Mouse (Mus musculus): ENCODE measurements around the gene Vipr1. TPM values are rescaled to one million over a fixed set of nuclear protein-coding genes. Genes with fewer than 3 reads are reported as not detected.

The Vipr1 gene
- total RNA-seq, 1 experiment: 0.31 TPM

DNA sequence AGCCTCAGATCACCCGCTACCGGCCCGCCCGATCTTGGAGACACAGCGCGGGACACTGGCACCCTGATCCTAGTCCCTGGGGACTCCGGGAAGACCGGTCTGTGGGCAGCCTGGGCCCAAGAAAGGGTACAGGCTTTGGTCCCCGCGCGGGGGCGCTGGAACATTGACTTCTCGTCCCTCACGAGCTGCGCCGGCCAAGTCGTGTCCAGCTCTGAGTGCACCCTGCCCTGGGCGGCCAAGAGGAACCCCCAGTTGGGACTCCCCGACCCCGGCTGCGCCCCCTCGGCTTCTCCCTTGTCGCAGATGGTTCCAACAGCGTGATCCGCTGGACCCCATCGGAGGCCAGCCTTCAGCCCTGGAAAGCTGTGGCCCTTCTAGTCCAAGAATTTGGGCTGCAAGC lies 515 bp upstream of the Vipr1 start, which contains the start of gene Lyzl4:
Gene Lyzl4 (minus strand): TSS at position 96 of the 400 bp plus-strand sequence.
- Histone ChIP-seq H3K4me1 (ENCODE audit: control insufficient read depth in 2 of 2, insufficient read depth in 2 of 2, low read length in 2 of 2, poor library complexity in 1 of 2) (peaks cover 0 to 2% of the 10 kb centered on the region in 2 experiments; a peak in 1 of 4 replicates), H3K9me3 (ENCODE audit: control insufficient read depth, insufficient read depth, low read depth, low read length) (no peaks in the 10 kb centered on the region), H3K27ac (ENCODE audit: insufficient read depth, low read depth, low read length, poor library complexity, severe bottlenecking) (no peak within 1 kb of the TSS), H3K9ac (ENCODE audit: insufficient read depth, low read depth, low read length, poor library complexity, severe bottlenecking) (peak within 1 kb of the TSS; percentile 83), H3K36me3 (ENCODE audit: control insufficient read depth, insufficient read depth, low read length, poor library complexity, severe bottlenecking) (no peaks in the 10 kb centered on the region), H3K4me3 (ENCODE audit: insufficient read depth in 1 of 2, low read depth in 1 of 2, low read length in 2 of 2, poor library complexity in 1 of 2, severe bottlenecking in 1 of 2) (peak within 1 kb of the TSS; percentile 82 to 90)
- in situ Hi-C loops (cut with MboI; ENCODE audit: low sequenced_read_pairs in 2 of 2, unreplicated experiment in 2 of 2): no loop called here
- no peak for TF ChIP-seq MAFK (IDR thresholded peaks at IDR 0.05; ENCODE audit: insufficient read depth, low read depth, low read length)
- TF ChIP-seq ZC3H11A (IDR thresholded peaks at IDR 0.05; ENCODE audit: borderline replicate concordance, low read depth, low read length): no peak
- no peak for TF ChIP-seq CHD2 (IDR thresholded peaks at IDR 0.05; ENCODE audit: low read depth, low read length)
- TF ChIP-seq HCFC1 (IDR thresholded peaks at IDR 0.05; ENCODE audit: borderline replicate concordance, insufficient read depth, low read length): no peak
- no peak for TF ChIP-seq ZNF384 (IDR thresholded peaks at IDR 0.05; ENCODE audit: low read depth, low read length)
- peak; percentile 22 for DNase-seq (ENCODE audit: low read depth, low spot score)

DNA sequence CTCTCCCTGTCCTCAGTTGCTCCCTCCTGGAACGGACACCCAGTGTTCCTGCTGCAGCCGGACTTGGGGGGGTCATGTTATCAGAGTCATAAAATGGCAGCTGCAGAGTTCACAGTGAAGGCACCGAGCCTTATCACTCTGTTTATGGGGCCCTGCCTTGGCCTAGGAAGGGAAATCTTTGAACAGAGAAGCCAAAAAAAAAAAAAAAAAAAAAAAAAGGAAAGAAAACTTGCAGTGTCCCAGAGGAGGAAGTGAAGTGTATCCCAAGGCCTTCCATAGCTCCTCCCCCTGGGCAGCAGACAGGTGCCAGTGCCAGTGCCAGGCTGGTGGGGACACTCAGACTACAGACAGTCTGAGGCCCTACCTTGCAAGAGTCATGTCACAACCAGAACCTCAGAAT lies 2.3 kb downstream of the Vipr1 start:
- no peak overlapping the region for H3K9ac ChIP-seq (ENCODE audit: insufficient read depth, low read depth, low read length, poor library complexity, severe bottlenecking)
- no peaks in the 10 kb centered on the region for H3K9me3 ChIP-seq (ENCODE audit: control insufficient read depth, insufficient read depth, low read depth, low read length)
- no peak for TF ChIP-seq ZC3H11A (IDR thresholded peaks at IDR 0.05; ENCODE audit: borderline replicate concordance, low read depth, low read length)
- TF ChIP-seq HCFC1 (IDR thresholded peaks at IDR 0.05; ENCODE audit: borderline replicate concordance, insufficient read depth, low read length): no peak
- no peak for TF ChIP-seq ZNF384 (IDR thresholded peaks at IDR 0.05; ENCODE audit: low read depth, low read length)
- TF ChIP-seq CHD2 (IDR thresholded peaks at IDR 0.05; ENCODE audit: low read depth, low read length): no peak
- TF ChIP-seq MAFK (IDR thresholded peaks at IDR 0.05; ENCODE audit: insufficient read depth, low read depth, low read length): no peak
- H3K36me3 ChIP-seq (ENCODE audit: control insufficient read depth, insufficient read depth, low read length, poor library complexity, severe bottlenecking): no peaks in the 10 kb centered on the region
- H3K27ac ChIP-seq (ENCODE audit: insufficient read depth, low read depth, low read length, poor library complexity, severe bottlenecking): no peak overlapping the region
- DNase-seq (ENCODE audit: low read depth, low spot score): no peak
- in situ Hi-C loops (cut with MboI; ENCODE audit: low sequenced_read_pairs in 2 of 2, unreplicated experiment in 2 of 2): no loop called here
- peaks cover 0 to 2% of the 10 kb centered on the region in 2 experiments; a peak in 1 of 4 replicates for H3K4me1 ChIP-seq (ENCODE audit: control insufficient read depth in 2 of 2, insufficient read depth in 2 of 2, low read length in 2 of 2, poor library complexity in 1 of 2)
- H3K4me3 ChIP-seq (ENCODE audit: insufficient read depth in 1 of 2, low read depth in 1 of 2, low read length in 2 of 2, poor library complexity in 1 of 2, severe bottlenecking in 1 of 2): no peak overlapping the region

DNA sequence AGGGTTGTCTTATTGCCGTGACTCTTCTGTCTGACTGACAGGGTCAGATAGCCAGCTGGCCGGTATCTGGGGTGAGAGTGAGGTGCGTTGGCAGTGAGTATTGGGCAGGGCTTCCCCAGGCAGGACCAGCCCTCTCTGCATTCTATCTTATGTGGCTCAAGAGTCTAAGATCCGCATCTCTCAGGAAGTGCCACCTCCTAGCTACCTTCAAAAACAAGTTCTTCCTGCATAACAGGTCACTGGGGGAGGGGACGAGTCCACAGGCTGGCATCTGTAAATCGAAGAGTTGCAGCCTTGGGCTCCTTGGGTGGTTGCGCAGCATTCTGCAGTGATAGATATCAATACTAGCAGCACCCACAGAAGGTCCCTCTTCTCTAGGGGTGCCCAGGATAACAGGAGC lies 4.5 kb downstream of the Vipr1 start:
- TF ChIP-seq CHD2 (IDR thresholded peaks at IDR 0.05; ENCODE audit: low read depth, low read length) (no peak), ZC3H11A (IDR thresholded peaks at IDR 0.05; ENCODE audit: borderline replicate concordance, low read depth, low read length) (no peak), MAFK (IDR thresholded peaks at IDR 0.05; ENCODE audit: insufficient read depth, low read depth, low read length) (no peak), ZNF384 (IDR thresholded peaks at IDR 0.05; ENCODE audit: low read depth, low read length) (no peak), HCFC1 (IDR thresholded peaks at IDR 0.05; ENCODE audit: borderline replicate concordance, insufficient read depth, low read length) (no peak)
- no peak overlapping the region for H3K4me3 ChIP-seq (ENCODE audit: insufficient read depth in 1 of 2, low read depth in 1 of 2, low read length in 2 of 2, poor library complexity in 1 of 2, severe bottlenecking in 1 of 2)
- no peaks in the 10 kb centered on the region; a peak in 1 of 4 replicates for H3K4me1 ChIP-seq (ENCODE audit: control insufficient read depth in 2 of 2, insufficient read depth in 2 of 2, low read length in 2 of 2, poor library complexity in 1 of 2)
- DNase-seq (ENCODE audit: low read depth, low spot score): no peak
- H3K9me3 ChIP-seq (ENCODE audit: control insufficient read depth, insufficient read depth, low read depth, low read length): no peaks in the 10 kb centered on the region
- no peak overlapping the region for H3K9ac ChIP-seq (ENCODE audit: insufficient read depth, low read depth, low read length, poor library complexity, severe bottlenecking)
- in situ Hi-C loops (cut with MboI; ENCODE audit: low sequenced_read_pairs in 2 of 2, unreplicated experiment in 2 of 2): no loop called here
- H3K36me3 ChIP-seq (ENCODE audit: control insufficient read depth, insufficient read depth, low read length, poor library complexity, severe bottlenecking): no peaks in the 10 kb centered on the region
- H3K27ac ChIP-seq (ENCODE audit: insufficient read depth, low read depth, low read length, poor library complexity, severe bottlenecking): no peak overlapping the region

DNA sequence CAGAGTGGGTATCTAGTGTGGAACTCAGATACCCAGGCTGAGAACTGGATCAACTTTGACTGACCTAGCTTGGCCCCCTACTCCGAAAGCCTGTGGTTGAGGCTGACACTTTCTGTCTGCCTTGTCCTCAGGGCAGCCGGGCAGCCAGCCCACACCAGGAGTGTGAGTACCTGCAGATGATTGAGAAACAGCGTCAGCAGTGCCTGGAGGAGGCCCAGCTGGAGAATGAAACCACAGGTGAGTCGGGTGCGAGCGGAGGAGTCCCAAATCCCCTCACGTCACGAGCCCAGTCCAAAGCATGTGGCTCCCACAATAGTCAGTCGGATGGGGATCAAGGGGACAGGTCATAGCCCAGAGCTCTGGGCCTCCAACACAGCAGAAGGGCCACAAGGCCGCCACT lies 11.2 kb downstream of the Vipr1 start:
- no peak for DNase-seq (ENCODE audit: low read depth, low spot score)
- no peaks in the 10 kb centered on the region for H3K9me3 ChIP-seq (ENCODE audit: control insufficient read depth, insufficient read depth, low read depth, low read length)
- no peak overlapping the region for H3K27ac ChIP-seq (ENCODE audit: insufficient read depth, low read depth, low read length, poor library complexity, severe bottlenecking)
- no peaks in the 10 kb centered on the region for H3K36me3 ChIP-seq (ENCODE audit: control insufficient read depth, insufficient read depth, low read length, poor library complexity, severe bottlenecking)
- in situ Hi-C loops (cut with MboI; ENCODE audit: low sequenced_read_pairs in 2 of 2, unreplicated experiment in 2 of 2): no loop called here
- H3K4me1 ChIP-seq (ENCODE audit: control insufficient read depth in 2 of 2, insufficient read depth in 2 of 2, low read length in 2 of 2, poor library complexity in 1 of 2): no peaks in the 10 kb centered on the region
- TF ChIP-seq HCFC1 (IDR thresholded peaks at IDR 0.05; ENCODE audit: borderline replicate concordance, insufficient read depth, low read length) (no peak), ZC3H11A (IDR thresholded peaks at IDR 0.05; ENCODE audit: borderline replicate concordance, low read depth, low read length) (no peak), MAFK (IDR thresholded peaks at IDR 0.05; ENCODE audit: insufficient read depth, low read depth, low read length) (no peak), ZNF384 (IDR thresholded peaks at IDR 0.05; ENCODE audit: low read depth, low read length) (no peak), CHD2 (IDR thresholded peaks at IDR 0.05; ENCODE audit: low read depth, low read length) (no peak)
- no peak overlapping the region for H3K4me3 ChIP-seq (ENCODE audit: insufficient read depth in 1 of 2, low read depth in 1 of 2, low read length in 2 of 2, poor library complexity in 1 of 2, severe bottlenecking in 1 of 2)
- no peak overlapping the region for H3K9ac ChIP-seq (ENCODE audit: insufficient read depth, low read depth, low read length, poor library complexity, severe bottlenecking)

DNA sequence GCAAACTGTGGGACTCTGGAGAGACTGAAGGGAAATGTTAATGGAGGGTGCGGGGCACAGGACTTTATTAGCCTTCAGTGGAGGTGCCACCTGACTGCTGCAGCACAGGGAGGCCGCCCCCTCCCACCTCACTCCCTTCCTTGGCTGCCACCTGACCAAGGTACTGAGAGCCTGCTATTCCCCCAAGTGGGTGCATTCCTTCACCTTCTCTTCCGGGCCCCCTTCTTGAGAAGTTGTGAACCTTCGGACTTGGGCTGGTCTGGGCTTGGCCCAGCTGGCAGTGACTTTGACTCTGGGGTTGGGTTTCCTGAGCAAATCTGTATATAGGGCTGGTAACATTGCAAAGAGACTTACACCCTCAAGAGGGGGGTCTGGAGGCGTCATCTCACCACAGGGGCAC lies 13.8 kb downstream of the Vipr1 start:
- no peaks in the 10 kb centered on the region for H3K36me3 ChIP-seq (ENCODE audit: control insufficient read depth, insufficient read depth, low read length, poor library complexity, severe bottlenecking)
- H3K27ac ChIP-seq (ENCODE audit: insufficient read depth, low read depth, low read length, poor library complexity, severe bottlenecking): no peak overlapping the region
- H3K9me3 ChIP-seq (ENCODE audit: control insufficient read depth, insufficient read depth, low read depth, low read length): no peaks in the 10 kb centered on the region
- TF ChIP-seq ZNF384 (IDR thresholded peaks at IDR 0.05; ENCODE audit: low read depth, low read length): no peak
- TF ChIP-seq CHD2 (IDR thresholded peaks at IDR 0.05; ENCODE audit: low read depth, low read length): no peak
- no peak for TF ChIP-seq MAFK (IDR thresholded peaks at IDR 0.05; ENCODE audit: insufficient read depth, low read depth, low read length)
- TF ChIP-seq HCFC1 (IDR thresholded peaks at IDR 0.05; ENCODE audit: borderline replicate concordance, insufficient read depth, low read length): no peak
- TF ChIP-seq ZC3H11A (IDR thresholded peaks at IDR 0.05; ENCODE audit: borderline replicate concordance, low read depth, low read length): no peak
- no peak for DNase-seq (ENCODE audit: low read depth, low spot score)
- H3K9ac ChIP-seq (ENCODE audit: insufficient read depth, low read depth, low read length, poor library complexity, severe bottlenecking): no peak overlapping the region
- H3K4me3 ChIP-seq (ENCODE audit: insufficient read depth in 1 of 2, low read depth in 1 of 2, low read length in 2 of 2, poor library complexity in 1 of 2, severe bottlenecking in 1 of 2): no peak overlapping the region
- no peaks in the 10 kb centered on the region for H3K4me1 ChIP-seq (ENCODE audit: control insufficient read depth in 2 of 2, insufficient read depth in 2 of 2, low read length in 2 of 2, poor library complexity in 1 of 2)
- in situ Hi-C loops (cut with MboI; ENCODE audit: low sequenced_read_pairs in 2 of 2, unreplicated experiment in 2 of 2): no loop called here
